Mouse (Mus musculus): Measurements from ENCODE around the gene Slc35f2.

DNA sequence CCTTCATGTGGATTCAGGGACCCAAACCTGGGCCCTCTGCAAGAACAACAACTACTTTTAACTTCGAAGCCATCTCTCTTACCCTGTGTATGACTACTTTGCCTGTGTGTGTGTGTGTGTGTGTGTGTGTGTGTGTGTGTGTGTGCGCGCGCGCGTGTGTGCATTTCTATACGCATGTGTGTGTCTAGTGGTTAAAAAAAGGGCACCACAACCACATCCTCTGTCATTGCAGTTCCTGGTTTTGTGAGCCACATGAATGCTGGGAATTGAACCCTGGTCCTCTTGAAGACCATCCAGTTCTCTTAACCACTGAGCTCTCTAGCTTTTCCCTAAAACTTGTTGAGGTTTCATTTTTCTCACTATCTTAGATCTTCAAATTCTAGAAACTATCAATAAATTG lies 31.6 kb downstream of the Slc35f2 start:
- TF ChIP-seq CTCF (IDR thresholded peaks at IDR 0.05; ENCODE audit: low read depth, low read length) = no peak
- no peak for TF ChIP-seq POLR2A (IDR thresholded peaks at IDR 0.05; ENCODE audit: borderline replicate concordance, low read depth, low read length)
